Mouse (Mus musculus) hindbrain, postnatal 0 days (tissue): ENCODE data around the gene Fhl2. TPM values are rescaled to one million over a fixed set of nuclear protein-coding genes. Genes with fewer than 3 reads are reported as not detected.

ENCODE experiments used
- ATAC-seq: fragments of 200-750 bp; cut with Nextera tagmentation; 2 replicates; pipeline ENCODE4 v1.8.0; 2017; ENCODE audit warnings: mild to moderate bottlenecking, moderate TSS enrichment, moderate library complexity
- DNase-seq: peaks from one replicate; pipeline ENCODE4 v3.0.0-alpha.2; 2015; ENCODE audit warnings: low spot score
- H3K27ac ChIP-seq: fragments of 300-500 bp; sonication (generic); 2 replicates; pipeline ENCODE4 v1.5.1; 2014; ENCODE audit warnings: mild to moderate bottlenecking
- H3K27me3 ChIP-seq: fragments of 300-500 bp; sonication (generic); 2 replicates; pipeline ENCODE4 v1.6.1; 2014; ENCODE audit warnings: low read length, mixed read lengths; ENCODE audit not compliant: insufficient read depth
- H3K36me3 ChIP-seq: fragments of 300-500 bp; sonication (generic); 2 replicates; pipeline ENCODE4 v1.6.1; 2014; ENCODE audit warnings: low read length, mixed read lengths; ENCODE audit not compliant: insufficient read depth
- H3K4me1 ChIP-seq: fragments of 300-500 bp; sonication (generic); 2 replicates; pipeline ENCODE4 v1.6.1; 2014; ENCODE audit warnings: antibody characterized with exemption, low read length, mixed read lengths; ENCODE audit not compliant: insufficient read depth
- H3K4me2 ChIP-seq: fragments of 300-500 bp; sonication (generic); 2 replicates; pipeline ENCODE4 v1.6.1; 2014; ENCODE audit warnings: low read depth, mild to moderate bottlenecking, low read length, moderate library complexity, mixed read lengths
- H3K4me3 ChIP-seq: fragments of 300-500 bp; sonication (generic); 2 replicates; pipeline ENCODE4 v1.5.1; 2014; ENCODE audit warnings: low read length
- H3K9ac ChIP-seq: fragments of 300-500 bp; sonication (generic); replicated peaks from 2 replicates; pipeline ENCODE4 v1.6.1; 2014; ENCODE audit warnings: mild to moderate bottlenecking, low read length, moderate library complexity, mixed read lengths
- H3K9me3 ChIP-seq: fragments of 300-500 bp; sonication (generic); 2 replicates; pipeline ENCODE4 v1.6.1; 2016; ENCODE audit warnings: low read length, mixed read lengths
- CTCF ChIP-seq: IDR thresholded peaks from 2 replicates; pipeline ENCODE4 v1.5.1; 2016; ENCODE audit warnings: antibody characterized with exemption, control low read depth, low read depth
- WGBS: fragments of 180-500 bp; shearing (Covaris S2); extraction: QIAGEN DNeasy Blood & Tissue Kit; methylation state at CpG from one replicate; pipeline ENCODE4 v1.1.7; 2014; 5-methylcytosine and 5-hydroxymethylcytosine counted together
- polyA plus RNA-seq: library from polyadenylated mRNA; unstranded; fragments of >200 nt; fragmentation: Nextera tagmentation; extraction: Ambion mirVana; gene quantifications from 2 replicates; pipeline ENCODE4 v1.2.1, GENCODE M21; 2015
- total RNA-seq: library from RNA; depleted of rRNA; stranded (reverse); fragments of >200 nt; gene quantifications from 2 replicates; pipeline ENCODE4 v1.2.3, GENCODE M21; 2014; rRNA removed

Fhl2 gene
- total RNA-seq = 29.7 and 37.7 TPM in 2 replicates
- 24.5 and 25.6 TPM in 2 replicates for polyA plus RNA-seq

DNA sequence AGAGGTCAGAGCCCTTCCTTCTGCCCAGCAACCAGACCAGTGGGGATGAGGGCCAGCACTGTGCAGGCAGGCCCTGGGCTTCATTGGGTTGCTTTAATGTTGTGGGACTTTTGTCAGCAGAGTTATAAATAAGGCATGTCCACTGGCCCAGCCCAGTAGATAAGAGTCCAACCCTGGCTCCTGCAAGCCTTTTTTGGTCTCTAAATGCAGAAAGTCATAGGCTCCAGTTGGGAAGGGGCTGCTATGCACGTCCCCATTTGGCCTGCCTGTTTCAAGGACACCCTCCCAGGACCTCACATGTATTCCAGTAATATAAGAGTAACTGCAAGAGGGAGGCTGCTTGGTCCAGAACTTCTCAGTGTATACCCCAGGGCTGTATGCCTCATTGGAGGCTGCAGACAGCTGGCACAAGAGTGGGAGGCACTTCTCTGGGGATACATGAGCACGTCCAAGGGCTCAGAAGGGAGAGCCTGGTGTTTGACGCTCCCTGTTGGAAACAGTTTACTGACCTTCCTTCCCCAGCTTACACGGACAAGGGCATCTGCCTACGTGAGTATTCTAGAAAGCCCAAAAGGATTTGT, at the start of gene Fhl2:
Fhl2 (minus strand) TSS at position 324 of the 581 bp plus-strand sequence.
- ATAC-seq (no peak), DNase-seq (no peak)
- no peak within 1 kb of the TSS for H3K4me2 ChIP-seq
- no peak within 1 kb of the TSS for H3K9ac ChIP-seq
- TF ChIP-seq CTCF = no peak
- no peaks in the 10 kb centered on the region for H3K4me1 ChIP-seq
- H3K4me3 ChIP-seq = no peak within 1 kb of the TSS
- H3K27ac ChIP-seq = no peak within 1 kb of the TSS
- no peaks in the 10 kb centered on the region for H3K27me3 ChIP-seq
- WGBS = 64% methylated on average over 5 of the region's 5 CpGs
- no peaks in the 10 kb centered on the region for H3K36me3 ChIP-seq
- no peaks in the 10 kb centered on the region for H3K9me3 ChIP-seq

DNA sequence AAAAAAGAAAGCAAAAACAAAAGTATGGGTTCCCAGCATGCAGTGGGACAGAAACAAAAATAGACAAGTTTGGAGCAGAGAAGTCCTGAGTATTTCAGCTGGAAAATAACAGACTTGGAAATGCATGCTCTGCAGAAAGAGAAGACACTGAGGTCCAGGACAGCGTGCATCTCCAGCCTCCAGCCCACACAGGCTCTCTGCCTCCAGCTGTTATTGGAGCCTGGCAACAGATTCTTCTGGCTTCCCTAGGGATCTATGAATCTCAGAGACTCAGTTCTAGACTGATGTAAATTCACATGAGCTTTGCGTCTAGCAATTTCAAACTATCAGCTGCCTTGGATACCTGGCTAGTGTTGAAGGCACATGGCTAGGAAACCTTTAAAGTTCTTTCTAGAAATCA, 48.2 kb upstream of the Fhl2 start:
- TF ChIP-seq CTCF = no peak
- H3K4me1 ChIP-seq = no peaks in the 10 kb centered on the region
- no peaks in the 10 kb centered on the region for H3K27me3 ChIP-seq
- DNase-seq = no peak
- H3K4me2 ChIP-seq = no peak overlapping the region
- ATAC-seq = no peak
- WGBS = 66% methylated on average over 2 of the region's 2 CpGs
- H3K36me3 ChIP-seq = no peaks in the 10 kb centered on the region
- no peak overlapping the region for H3K4me3 ChIP-seq
- H3K27ac ChIP-seq = no peak overlapping the region
- no peak overlapping the region for H3K9ac ChIP-seq
- no peaks in the 10 kb centered on the region for H3K9me3 ChIP-seq

DNA sequence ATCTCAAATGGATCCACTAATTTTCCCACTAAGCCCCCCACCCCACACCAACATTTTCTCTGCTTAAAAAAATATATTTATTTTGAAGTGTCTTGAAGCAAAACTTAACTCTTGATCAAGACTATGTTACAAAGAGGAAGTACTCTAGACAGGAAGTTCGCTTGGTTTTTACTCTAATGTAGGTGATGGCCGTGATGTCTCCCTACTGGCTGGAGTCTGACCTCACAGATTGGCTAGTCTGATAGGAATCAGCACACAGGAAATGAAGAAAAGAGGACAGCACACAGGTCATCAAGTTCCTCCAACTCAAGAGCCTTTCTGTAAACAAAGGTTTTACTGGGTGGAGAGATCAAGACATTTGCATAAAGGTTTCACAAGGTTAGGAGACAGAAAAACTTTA, 44.4 kb upstream of the Fhl2 start:
- H3K27ac ChIP-seq = no peak overlapping the region
- no peak overlapping the region for H3K9ac ChIP-seq
- no peaks in the 10 kb centered on the region for H3K9me3 ChIP-seq
- no peak overlapping the region for H3K4me2 ChIP-seq
- no peak for DNase-seq
- ATAC-seq = no peak
- no peaks in the 10 kb centered on the region for H3K36me3 ChIP-seq
- no peak overlapping the region for H3K4me3 ChIP-seq
- 93% methylated on average over 2 of the region's 2 CpGs for WGBS
- H3K27me3 ChIP-seq = no peaks in the 10 kb centered on the region
- H3K4me1 ChIP-seq = no peaks in the 10 kb centered on the region
- no peak for TF ChIP-seq CTCF

DNA sequence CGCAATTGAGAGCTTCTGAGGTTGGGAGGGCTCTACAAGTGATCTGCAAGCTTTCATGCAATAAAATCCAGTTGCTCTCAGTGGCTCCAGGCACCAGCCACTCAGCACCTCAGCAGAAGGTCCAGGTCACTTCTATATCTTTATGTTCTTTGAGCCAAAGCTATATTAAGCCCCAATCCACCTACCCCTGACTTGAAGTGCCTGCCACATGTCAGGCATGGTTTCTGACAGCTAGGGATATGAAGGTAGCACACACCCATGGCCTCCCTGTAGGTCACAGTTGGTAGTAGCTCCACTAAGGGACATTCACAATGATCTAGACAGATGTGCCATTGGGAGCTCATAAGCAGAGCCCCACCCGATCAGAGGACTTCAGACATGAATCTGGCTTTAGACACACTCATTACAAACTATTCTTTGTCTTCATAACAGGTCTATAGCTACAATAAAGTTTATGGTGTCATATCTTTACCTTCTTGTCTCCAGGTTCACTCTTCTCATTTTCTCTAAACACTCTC, 43.1 kb upstream of the Fhl2 start:
- ATAC-seq (no peak), DNase-seq (no peak)
- Histone ChIP-seq H3K4me1 (no peaks in the 10 kb centered on the region), H3K4me3 (no peak overlapping the region), H3K27ac (no peak overlapping the region), H3K36me3 (no peaks in the 10 kb centered on the region), H3K27me3 (no peaks in the 10 kb centered on the region), H3K4me2 (no peak overlapping the region), H3K9me3 (no peaks in the 10 kb centered on the region), H3K9ac (no peak overlapping the region)
- WGBS = 84% methylated on average over 2 of the region's 2 CpGs
- TF ChIP-seq CTCF = no peak

DNA sequence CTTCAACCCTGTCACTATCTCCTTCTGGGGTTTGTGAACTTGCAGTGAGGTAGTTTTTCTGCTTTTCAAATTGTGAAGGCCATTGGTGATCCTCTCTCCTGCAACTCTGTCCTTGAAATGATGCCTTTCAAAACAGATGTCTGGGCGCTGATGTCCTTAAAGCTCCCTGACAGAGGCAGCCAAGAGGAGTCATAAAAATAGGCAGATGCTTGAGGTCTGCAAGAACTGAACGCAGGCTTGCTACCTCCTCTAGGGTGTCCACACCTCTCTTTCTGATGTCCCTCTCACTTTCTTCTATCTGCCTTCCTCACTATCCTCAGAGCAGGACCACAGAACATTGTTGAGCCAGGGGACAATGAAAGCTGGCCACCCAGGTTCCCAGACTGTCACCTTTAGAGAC, 41.7 kb upstream of the Fhl2 start:
- Histone ChIP-seq H3K36me3 (no peaks in the 10 kb centered on the region), H3K9me3 (no peaks in the 10 kb centered on the region), H3K27me3 (no peaks in the 10 kb centered on the region), H3K27ac (no peak overlapping the region), H3K4me3 (no peak overlapping the region), H3K4me2 (no peak overlapping the region), H3K4me1 (no peaks in the 10 kb centered on the region), H3K9ac (no peak overlapping the region)
- TF ChIP-seq CTCF = no peak
- ATAC-seq (no peak), DNase-seq (no peak)
- WGBS = 92% methylated on average over 2 of the region's 2 CpGs

DNA sequence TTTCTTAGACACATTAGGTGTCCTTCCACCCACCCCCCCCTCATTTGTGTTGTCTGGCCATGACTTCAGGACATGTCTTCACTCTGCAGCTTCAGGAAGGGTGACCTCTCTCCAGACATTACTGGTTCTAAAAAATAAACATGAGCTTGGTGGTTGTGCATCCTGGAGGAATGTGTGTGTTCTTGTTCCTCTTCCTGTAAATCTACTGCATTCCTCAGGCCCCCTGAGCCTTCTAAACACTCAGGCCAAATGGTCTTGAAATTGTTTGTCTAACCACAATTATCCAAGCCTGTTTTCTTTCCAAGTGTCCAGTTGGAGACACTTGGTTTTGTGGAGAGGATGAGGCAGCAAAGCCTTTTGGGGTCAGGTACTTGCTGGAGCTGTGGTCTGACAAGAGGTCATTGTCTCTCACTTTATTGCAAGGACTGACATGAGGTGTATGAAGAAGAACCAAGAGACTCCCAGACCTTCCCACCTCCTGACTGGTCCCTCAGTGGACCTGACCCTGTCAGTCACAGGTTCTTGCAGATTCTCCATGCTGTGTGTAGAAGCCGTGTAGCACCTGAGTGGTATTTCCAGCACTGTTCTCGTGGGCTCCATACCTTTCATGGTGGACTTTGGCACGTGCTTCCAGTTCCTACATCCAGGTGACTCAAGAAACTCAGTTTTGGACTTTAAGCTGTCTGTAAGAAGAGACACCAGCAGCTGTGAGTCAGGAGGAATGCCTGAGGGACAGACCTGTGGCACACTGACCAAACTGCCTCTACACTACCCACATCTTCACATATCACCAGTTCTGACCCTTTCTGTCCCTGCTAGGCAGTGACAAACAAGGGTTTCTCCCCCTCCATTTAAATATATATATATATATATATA, 40.8 kb upstream of the Fhl2 start:
- Histone ChIP-seq H3K9ac (no peak overlapping the region), H3K36me3 (no peaks in the 10 kb centered on the region), H3K4me3 (no peak overlapping the region), H3K27ac (no peak overlapping the region), H3K9me3 (no peaks in the 10 kb centered on the region), H3K4me2 (no peak overlapping the region), H3K4me1 (no peaks in the 10 kb centered on the region), H3K27me3 (no peaks in the 10 kb centered on the region)
- DNase-seq (no peak), ATAC-seq (no peak)
- TF ChIP-seq CTCF = no peak
- 89% methylated on average over 3 of the region's 3 CpGs for WGBS
